Mouse (Mus musculus): ENCODE results near the gene Pbx1.

Gene Pbx1

GRCm38 (mm10) chr1:168169791-168170190 lies 262.3 kb downstream of the Pbx1 start:
- no peak for DNase-seq (ENCODE audit: low spot score in 2 of 2)

GRCm38 (mm10) chr1:168169052-168169779 lies 262.9 kb downstream of the Pbx1 start:
- no peak for DNase-seq (ENCODE audit: low spot score in 2 of 2)

- no peak for DNase-seq (ENCODE audit: low spot score in 2 of 2)
Observed at GRCm38 (mm10) chr1:168167781-168168180, 264.3 kb downstream of the Pbx1 start.

GRCm38 (mm10) chr1:168166841-168167240 lies 265.2 kb downstream of the Pbx1 start:
- no peak for DNase-seq (ENCODE audit: low spot score in 2 of 2)

- no peak for DNase-seq (ENCODE audit: low spot score in 2 of 2)
Observed at GRCm38 (mm10) chr1:168164945-168165344, 267.1 kb downstream of the Pbx1 start.

- no peak for DNase-seq (ENCODE audit: low spot score in 2 of 2)
Observed at GRCm38 (mm10) chr1:168163521-168164233, 268.4 kb downstream of the Pbx1 start.

GRCm38 (mm10) chr1:168139138-168139682 lies 292.9 kb downstream of the Pbx1 start:
- DNase-seq (ENCODE audit: low spot score in 2 of 2), result no peak

GRCm38 (mm10) chr1:168138669-168139068 lies 293.4 kb downstream of the Pbx1 start:
- no peak for DNase-seq (ENCODE audit: low spot score in 2 of 2)

- DNase-seq (ENCODE audit: low spot score in 2 of 2), result no peak
Observed at GRCm38 (mm10) chr1:168137890-168138289, 294.2 kb downstream of the Pbx1 start.

- DNase-seq (ENCODE audit: low spot score in 2 of 2), result no peak
Observed at GRCm38 (mm10) chr1:168135545-168135944, 296.5 kb downstream of the Pbx1 start.

- DNase-seq (ENCODE audit: low spot score in 2 of 2), result no peak
Observed at GRCm38 (mm10) chr1:168133696-168134095, 298.4 kb downstream of the Pbx1 start.

- DNase-seq (ENCODE audit: low spot score in 2 of 2), result no peak
Observed at GRCm38 (mm10) chr1:168128004-168128403, 304.1 kb downstream of the Pbx1 start.

- no peak for DNase-seq (ENCODE audit: low spot score in 2 of 2)
Observed at GRCm38 (mm10) chr1:168124643-168125490, 307.2 kb downstream of the Pbx1 start.

GRCm38 (mm10) chr1:168118077-168118476 lies 314.0 kb downstream of the Pbx1 start:
- DNase-seq (ENCODE audit: low spot score in 2 of 2), result no peak

- no peak for DNase-seq (ENCODE audit: low spot score in 2 of 2)
Observed at GRCm38 (mm10) chr1:168117367-168117766, 314.7 kb downstream of the Pbx1 start.

- DNase-seq (ENCODE audit: low spot score in 2 of 2), result no peak
Observed at GRCm38 (mm10) chr1:168109797-168110196, 322.3 kb downstream of the Pbx1 start.

GRCm38 (mm10) chr1:168103821-168104220 lies 328.2 kb downstream of the Pbx1 start:
- no peak for DNase-seq (ENCODE audit: low spot score in 2 of 2)

GRCm38 (mm10) chr1:168101514-168101913 lies 330.6 kb downstream of the Pbx1 start:
- DNase-seq (ENCODE audit: low spot score in 2 of 2), result no peak

- DNase-seq (ENCODE audit: low spot score in 2 of 2), result no peak
Observed at GRCm38 (mm10) chr1:168098806-168099205, 333.3 kb downstream of the Pbx1 start.

- no peak for DNase-seq (ENCODE audit: low spot score in 2 of 2)
Observed at GRCm38 (mm10) chr1:168094671-168095070, 337.4 kb downstream of the Pbx1 start.

- peak; percentile 10 to 17 for DNase-seq (ENCODE audit: low spot score in 2 of 2)
Observed at GRCm38 (mm10) chr1:168093044-168093443, 339.0 kb downstream of the Pbx1 start.

GRCm38 (mm10) chr1:168091627-168092026 lies 340.4 kb downstream of the Pbx1 start:
- DNase-seq (ENCODE audit: low spot score in 2 of 2), result no peak
